Mouse (Mus musculus) G1E (cell line): Measurements from ENCODE around the gene Pced1a. TPM values are rescaled to one million over a fixed set of nuclear protein-coding genes. Genes with fewer than 3 reads are reported as not detected.

Source experiments
- ATAC-seq: 2 replicates; pipeline ENCODE4 v1.8.0; 2016; ENCODE audit warnings: mild to moderate bottlenecking; ENCODE audit not compliant: insufficient number of reproducible peaks, poor library complexity, low FRiP score, severe bottlenecking; ENCODE audit errors: extremely low read depth
- DNase-seq: peaks from one replicate; pipeline ENCODE4 v3.0.0; 2012; ENCODE audit warnings: low spot score
- H3K27me3 ChIP-seq: 2 replicates; pipeline ENCODE4 v1.6.1; 2012; ENCODE audit warnings: mild to moderate bottlenecking, low read length, inconsistent platforms; ENCODE audit not compliant: insufficient read depth
- H3K36me3 ChIP-seq: replicated peaks from 2 replicates; pipeline ENCODE3; 2012; ENCODE audit warnings: mild to moderate bottlenecking, inconsistent platforms
- H3K4me1 ChIP-seq: 2 replicates; pipeline ENCODE4 v1.6.1; 2012; ENCODE audit warnings: low read depth, low read length, inconsistent platforms, mixed read lengths; ENCODE audit not compliant: insufficient read depth
- H3K4me3 ChIP-seq: 2 replicates; pipeline ENCODE4 v1.5.1; 2012; ENCODE audit warnings: low read depth, mild to moderate bottlenecking, inconsistent platforms, low read length, moderate library complexity, mixed read lengths
- H3K9me3 ChIP-seq: replicated peaks from 2 replicates; pipeline ENCODE4 v1.6.1; 2012; ENCODE audit warnings: inconsistent platforms
- CTCF ChIP-seq: IDR thresholded peaks from 2 replicates; pipeline ENCODE4 v1.5.1; 2012; ENCODE audit warnings: low read depth, low read length, inconsistent platforms, mixed read lengths
- GATA1 ChIP-seq: IDR thresholded peaks from 2 replicates; pipeline ENCODE4 v1.6.1; 2012; ENCODE audit warnings: borderline replicate concordance, low read length, inconsistent platforms, mixed read lengths
- GATA2 ChIP-seq: IDR thresholded peaks from 2 replicates; pipeline ENCODE4 v1.6.1; 2012; ENCODE audit warnings: low read depth, low read length, inconsistent platforms, borderline replicate concordance
- POLR2AphosphoS5 ChIP-seq: IDR thresholded peaks from 2 replicates; pipeline ENCODE4 v1.6.1; 2012; ENCODE audit warnings: low read depth, low read length, inconsistent platforms; ENCODE audit not compliant: insufficient replicate concordance
- TAL1 ChIP-seq: conservative IDR thresholded peaks from 2 replicates; pipeline ENCODE4 v1.6.1; 2012; ENCODE audit warnings: low read depth, low read length, inconsistent platforms, mixed read lengths
- polyA plus RNA-seq: library from polyadenylated mRNA; stranded (reverse); fragments of >175 nt; gene quantifications from 2 replicates; pipeline ENCODE4 v1.2.3, GENCODE M21; 2012
- total RNA-seq, 2 experiments: library from RNA; stranded (forward) in 1 of 2; stranded (reverse) in 1 of 2; fragments of 200-1000 nt in 1 of 2; fragments of >200 nt in 1 of 2; fragmentation: Nextera tagmentation in 1 of 2; gene quantifications; 2 replicates each; pipeline ENCODE4 v1.2.3; 2014 to 2017

The Pced1a gene
- total and polyA plus RNA-seq, 3 experiments = 13.9 to 19.7 (median 16.9) TPM

DNA sequence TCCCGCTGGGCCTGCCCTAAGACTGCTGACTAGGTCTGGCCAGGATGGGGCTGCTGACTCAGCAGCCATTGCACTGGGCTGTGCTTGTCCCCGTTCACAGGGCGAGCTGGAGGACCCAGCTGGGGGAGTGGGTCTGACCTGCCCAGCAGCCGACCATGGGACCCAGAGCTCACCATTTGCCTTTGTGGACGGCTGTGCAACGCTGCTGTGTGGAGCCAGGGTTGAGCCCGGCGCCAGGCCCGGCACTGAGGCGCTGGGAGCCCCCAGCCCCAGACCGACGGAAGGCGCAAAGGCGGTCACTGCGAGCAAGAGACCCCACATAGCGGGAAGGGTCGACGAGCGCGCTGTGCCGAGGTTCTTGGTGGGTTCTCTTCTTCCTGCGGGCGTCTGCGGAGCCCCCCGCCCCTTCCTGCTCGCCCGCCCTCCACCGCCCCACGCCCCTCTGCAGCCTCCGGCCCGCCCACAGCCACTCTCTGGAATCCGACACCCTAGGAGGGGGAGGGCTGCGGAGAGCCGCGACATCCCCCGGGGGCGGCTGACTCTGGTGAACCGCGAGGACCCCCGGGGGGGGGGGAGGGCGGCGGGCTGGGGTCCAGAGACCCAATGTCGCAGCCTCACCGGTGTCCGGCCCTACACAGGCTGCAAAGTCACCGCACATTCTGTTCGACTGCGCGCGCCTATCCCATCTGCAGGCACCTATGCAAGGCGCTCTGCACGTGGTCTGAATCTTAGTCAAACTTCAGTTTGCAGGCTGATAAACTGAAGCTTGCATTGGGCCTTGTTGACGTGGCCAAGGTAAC lies 27.1 kb downstream of the Pced1a start, which contains the start of gene Cpxm1:
Gene Cpxm1, minus strand, starts transcription at position 389 of the 800 bp plus-strand sequence.
- no peak for TF ChIP-seq CTCF
- TF ChIP-seq POLR2AphosphoS5 = no peak
- no peak for TF ChIP-seq GATA2
- TF ChIP-seq GATA1 = no peak
- no peak for TF ChIP-seq TAL1
- Histone ChIP-seq H3K4me1 (no peaks in the 10 kb centered on the region), H3K27me3 (peaks cover 55% of the 10 kb centered on the region), H3K36me3 (no peaks in the 10 kb centered on the region), H3K4me3 (no peak within 1 kb of the TSS), H3K9me3 (no peaks in the 10 kb centered on the region)
- ATAC-seq = no peak
- no peak for DNase-seq

GRCm38 (mm10) chr2:130395696-130396095 lies 28.8 kb downstream of the Pced1a start:
- TF ChIP-seq POLR2AphosphoS5 = no peak
- no peak for TF ChIP-seq TAL1
- no peak for TF ChIP-seq GATA2
- no peak for TF ChIP-seq CTCF
- no peak for TF ChIP-seq GATA1
- Histone ChIP-seq H3K4me1 (no peaks in the 10 kb centered on the region), H3K36me3 (no peaks in the 10 kb centered on the region), H3K27me3 (peaks cover 65% of the 10 kb centered on the region), H3K9me3 (no peaks in the 10 kb centered on the region), H3K4me3 (no peak overlapping the region)
- DNase-seq (no peak), ATAC-seq (no peak)

DNA sequence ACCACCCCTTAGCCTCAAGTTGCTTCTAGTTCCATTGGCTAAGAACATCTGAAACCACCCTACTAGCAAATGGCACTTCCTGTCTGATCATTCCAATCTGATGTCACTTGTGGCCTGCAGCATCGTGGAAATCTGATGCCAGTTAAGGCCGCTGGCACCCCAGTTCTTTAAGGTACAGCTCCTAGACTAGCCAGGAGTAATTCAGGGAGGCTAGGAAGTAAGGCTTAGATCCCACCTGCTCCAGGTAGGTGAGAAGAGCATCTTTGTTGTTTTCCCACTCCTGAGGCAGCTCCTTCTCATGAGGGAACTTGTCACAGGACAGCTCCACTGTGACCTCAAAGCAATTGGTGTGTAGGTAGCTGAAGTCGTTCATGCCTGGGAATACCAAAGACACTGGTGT lies 31.7 kb downstream of the Pced1a start:
- H3K36me3 ChIP-seq = no peaks in the 10 kb centered on the region
- ATAC-seq (no peak), DNase-seq (no peak)
- H3K4me3 ChIP-seq = no peak overlapping the region
- peaks cover 72% of the 10 kb centered on the region for H3K27me3 ChIP-seq
- no peak for TF ChIP-seq TAL1
- no peak for TF ChIP-seq GATA1
- no peak for TF ChIP-seq CTCF
- TF ChIP-seq GATA2 = no peak
- H3K9me3 ChIP-seq = no peaks in the 10 kb centered on the region
- no peaks in the 10 kb centered on the region for H3K4me1 ChIP-seq

DNA sequence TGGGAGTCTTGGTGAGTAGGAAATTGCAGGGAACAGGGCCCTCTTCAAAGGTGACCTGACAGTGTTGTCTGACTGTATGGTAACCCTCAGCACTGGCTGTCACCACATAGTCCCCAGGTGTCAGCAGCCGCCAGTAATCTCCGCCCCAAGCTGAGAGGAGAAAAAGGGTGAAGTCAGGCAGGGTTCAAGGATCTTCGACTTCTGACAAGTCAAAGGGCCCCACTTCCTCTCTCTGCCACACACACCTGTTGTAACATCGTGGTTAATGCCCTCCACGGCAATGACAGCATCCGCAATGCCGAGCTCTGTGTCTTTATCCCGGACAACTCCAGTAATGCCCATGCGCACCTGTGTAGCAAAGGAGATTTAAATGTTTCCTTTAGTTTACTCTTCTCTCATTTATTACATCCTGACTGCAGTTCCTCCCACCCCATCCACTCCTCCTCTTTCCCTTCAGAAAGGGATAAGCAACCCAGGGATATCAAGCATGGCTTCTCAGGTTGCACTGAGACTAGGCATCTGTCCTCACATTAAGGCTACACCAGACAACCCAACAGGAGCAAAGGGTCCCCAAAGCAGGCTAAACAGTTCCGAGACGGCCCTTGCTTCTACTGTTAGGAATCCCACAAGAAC lies 33.4 kb downstream of the Pced1a start:
- peaks cover 61% of the 10 kb centered on the region for H3K27me3 ChIP-seq
- H3K4me1 ChIP-seq = no peaks in the 10 kb centered on the region
- DNase-seq = no peak
- TF ChIP-seq GATA1 (no peak), TAL1 (no peak), CTCF (no peak), POLR2AphosphoS5 (no peak), GATA2 (no peak)
- H3K9me3 ChIP-seq = no peaks in the 10 kb centered on the region
- H3K4me3 ChIP-seq = no peak overlapping the region
- ATAC-seq = no peak
- no peaks in the 10 kb centered on the region for H3K36me3 ChIP-seq

DNA sequence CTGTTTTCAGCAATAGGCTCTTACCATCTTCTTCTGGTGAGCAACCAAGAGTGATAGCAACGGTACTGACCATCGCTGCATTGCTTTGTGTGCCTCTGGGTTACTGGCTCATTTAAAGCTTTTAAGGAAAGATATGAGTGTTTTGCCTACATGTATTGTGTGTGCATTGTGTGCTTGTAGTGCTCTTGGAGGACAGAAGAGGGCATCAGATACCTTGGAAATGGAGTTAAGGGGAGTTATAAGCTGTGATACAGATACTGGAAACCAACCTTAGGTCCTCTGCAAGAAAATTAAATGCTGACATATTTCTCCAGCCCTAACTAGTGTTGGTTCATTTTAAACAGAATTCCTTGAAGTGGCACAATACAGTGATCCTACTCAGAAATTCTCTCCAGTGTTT lies 35.7 kb downstream of the Pced1a start:
- DNase-seq (no peak), ATAC-seq (no peak)
- no peaks in the 10 kb centered on the region for H3K9me3 ChIP-seq
- H3K4me3 ChIP-seq = no peak overlapping the region
- peaks cover 51% of the 10 kb centered on the region for H3K27me3 ChIP-seq
- TF ChIP-seq CTCF (no peak), POLR2AphosphoS5 (no peak), GATA1 (no peak), GATA2 (no peak), TAL1 (no peak)
- no peaks in the 10 kb centered on the region for H3K4me1 ChIP-seq
- no peaks in the 10 kb centered on the region for H3K36me3 ChIP-seq

- no peak for DNase-seq
- ATAC-seq = no peak
- Histone ChIP-seq H3K4me1 (no peaks in the 10 kb centered on the region), H3K36me3 (no peaks in the 10 kb centered on the region), H3K9me3 (no peaks in the 10 kb centered on the region), H3K27me3 (peaks cover 32% of the 10 kb centered on the region), H3K4me3 (no peak overlapping the region)
- TF ChIP-seq GATA2 (no peak), GATA1 (no peak), TAL1 (no peak), POLR2AphosphoS5 (no peak), CTCF (no peak)
Measured at GRCm38 (mm10) chr2:130386212-130386611, 38.3 kb downstream of the Pced1a start.

DNA sequence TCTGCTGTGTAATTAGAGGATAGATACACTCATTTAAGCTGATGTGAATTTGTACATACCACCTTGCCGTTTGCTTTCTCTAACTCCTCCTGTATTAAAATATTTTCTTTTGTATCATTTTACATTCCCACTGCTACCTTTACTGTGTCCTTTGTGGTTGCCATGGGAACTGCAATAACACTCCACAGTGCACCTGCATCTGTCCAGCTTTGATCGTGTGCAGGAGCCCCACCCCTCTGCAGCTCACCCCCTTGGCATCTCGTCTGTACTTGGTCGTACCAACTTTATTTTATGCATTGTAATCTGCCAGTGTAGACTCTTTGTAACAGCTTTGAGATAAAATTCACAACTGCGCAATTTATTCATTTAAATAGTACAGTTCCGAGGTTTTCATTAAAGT lies 40.6 kb downstream of the Pced1a start:
- Histone ChIP-seq H3K27me3 (peaks cover 21% of the 10 kb centered on the region), H3K4me3 (no peak overlapping the region), H3K9me3 (no peaks in the 10 kb centered on the region), H3K36me3 (no peaks in the 10 kb centered on the region), H3K4me1 (no peaks in the 10 kb centered on the region)
- ATAC-seq (no peak), DNase-seq (no peak)
- TF ChIP-seq CTCF = no peak
- no peak for TF ChIP-seq POLR2AphosphoS5
- TF ChIP-seq GATA2 = no peak
- no peak for TF ChIP-seq GATA1
- TF ChIP-seq TAL1 = no peak
